Mouse (Mus musculus): ENCODE measurements at regions not wholly inside any gene's neighbourhood (a gene's known extent, or its start where the extent isn't known, plus 50 kb on each side); places are given as distances from the start of the nearest gene placed in this dataset.

GRCm38 (mm10) chr14:53901103-53901502 is 352.8 kb downstream of the Dad1 start:
- TF ChIP-seq POLR2A (IDR thresholded peaks at IDR 0.05; ENCODE audit: extremely low read depth, insufficient read depth, low read length) (no peak), CTCF (IDR thresholded peaks at IDR 0.05; ENCODE audit: extremely low read depth, insufficient read depth, low read length) (no peak)
- no peaks in the 10 kb centered on the region for H3K4me1 ChIP-seq (ENCODE audit: control insufficient read depth, insufficient read depth, low read length)

GRCm38 (mm10) chr14:53881304-53881703 is 372.6 kb downstream of the Dad1 start:
- Histone ChIP-seq H3K4me1 (ENCODE audit: control insufficient read depth, insufficient read depth, low read length) (no peaks in the 10 kb centered on the region), H3K4me3 (ENCODE audit: insufficient read depth, low read length) (no peak overlapping the region), H3K27ac (ENCODE audit: insufficient read depth, low read length) (no peak overlapping the region)
- TF ChIP-seq POLR2A (IDR thresholded peaks at IDR 0.05; ENCODE audit: extremely low read depth, insufficient read depth, low read length) (no peak), CTCF (IDR thresholded peaks at IDR 0.05; ENCODE audit: extremely low read depth, insufficient read depth, low read length) (peak; percentile 43)

More at GRCm38 (mm10) chr14:53901103-53901502, 352.8 kb downstream of the Dad1 start:
- Histone ChIP-seq H3K27ac (ENCODE audit: insufficient read depth, low read length) (no peak overlapping the region), H3K4me3 (ENCODE audit: insufficient read depth, low read length) (no peak overlapping the region)

DNA sequence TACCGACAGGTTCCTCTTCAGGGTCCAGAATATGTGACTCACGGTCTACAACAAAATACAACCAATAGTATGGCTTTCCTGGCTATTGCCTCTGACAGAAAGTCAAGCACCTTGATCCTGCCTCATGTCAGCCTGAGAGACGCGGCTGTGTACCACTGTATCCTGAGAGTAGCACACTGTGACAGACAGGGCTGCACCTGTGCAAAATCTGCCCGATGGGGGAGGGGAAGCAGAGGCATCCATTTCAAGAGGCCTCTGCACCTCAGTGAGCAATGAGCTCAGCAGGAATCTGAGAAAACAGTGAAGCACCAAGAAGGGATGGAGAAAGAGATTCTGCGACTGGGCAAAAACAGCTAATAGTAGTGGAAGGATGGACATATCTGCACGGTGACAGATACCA is 377.3 kb downstream of the Dad1 start:
- no peaks in the 10 kb centered on the region for H3K4me1 ChIP-seq (ENCODE audit: control insufficient read depth, insufficient read depth, low read length)
- no peak overlapping the region for H3K27ac ChIP-seq (ENCODE audit: insufficient read depth, low read length)
- H3K4me3 ChIP-seq (ENCODE audit: insufficient read depth, low read length) = no peak overlapping the region
- TF ChIP-seq POLR2A (IDR thresholded peaks at IDR 0.05; ENCODE audit: extremely low read depth, insufficient read depth, low read length) (no peak), CTCF (IDR thresholded peaks at IDR 0.05; ENCODE audit: extremely low read depth, insufficient read depth, low read length) (no peak)

- Histone ChIP-seq H3K4me1 (ENCODE audit: control insufficient read depth, insufficient read depth, low read length) (no peaks in the 10 kb centered on the region), H3K27ac (ENCODE audit: insufficient read depth, low read length) (no peak overlapping the region), H3K4me3 (ENCODE audit: insufficient read depth, low read length) (no peak overlapping the region)
- TF ChIP-seq POLR2A (IDR thresholded peaks at IDR 0.05; ENCODE audit: extremely low read depth, insufficient read depth, low read length) (no peak), CTCF (IDR thresholded peaks at IDR 0.05; ENCODE audit: extremely low read depth, insufficient read depth, low read length) (no peak)
These were observed 378.2 kb downstream of the Dad1 start for GRCm38 (mm10) chr14:53875736-53876135.

- Histone ChIP-seq H3K4me3 (ENCODE audit: insufficient read depth, low read length) (no peak overlapping the region), H3K4me1 (ENCODE audit: control insufficient read depth, insufficient read depth, low read length) (no peaks in the 10 kb centered on the region), H3K27ac (ENCODE audit: insufficient read depth, low read length) (no peak overlapping the region)
- TF ChIP-seq CTCF (IDR thresholded peaks at IDR 0.05; ENCODE audit: extremely low read depth, insufficient read depth, low read length) (no peak), POLR2A (IDR thresholded peaks at IDR 0.05; ENCODE audit: extremely low read depth, insufficient read depth, low read length) (no peak)
These were observed 406.9 kb downstream of the Dad1 start for GRCm38 (mm10) chr14:53847049-53847448.

DNA sequence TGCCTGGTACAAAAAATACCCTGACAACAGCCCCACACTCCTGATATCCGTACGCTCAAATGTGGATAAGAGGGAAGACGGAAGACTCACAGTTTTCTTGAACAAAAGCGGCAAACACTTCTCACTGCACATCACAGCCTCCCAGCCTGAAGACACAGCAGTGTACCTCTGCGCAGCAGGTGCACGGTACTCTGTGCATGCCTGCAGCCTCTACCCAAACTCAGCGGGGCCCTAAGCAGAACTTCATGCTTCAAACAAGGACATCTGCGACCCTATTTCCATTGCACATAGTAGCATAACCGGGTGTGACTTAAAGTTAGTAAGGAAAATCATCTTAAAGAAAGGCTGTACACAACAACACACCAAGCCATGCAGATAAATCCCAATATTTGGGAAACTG is 408.3 kb downstream of the Dad1 start:
- Histone ChIP-seq H3K4me3 (ENCODE audit: insufficient read depth, low read length) (no peak overlapping the region), H3K27ac (ENCODE audit: insufficient read depth, low read length) (no peak overlapping the region), H3K4me1 (ENCODE audit: control insufficient read depth, insufficient read depth, low read length) (no peaks in the 10 kb centered on the region)
- TF ChIP-seq POLR2A (IDR thresholded peaks at IDR 0.05; ENCODE audit: extremely low read depth, insufficient read depth, low read length) (no peak), CTCF (IDR thresholded peaks at IDR 0.05; ENCODE audit: extremely low read depth, insufficient read depth, low read length) (no peak)

- Histone ChIP-seq H3K4me3 (ENCODE audit: insufficient read depth, low read length) (no peak overlapping the region), H3K4me1 (ENCODE audit: control insufficient read depth, insufficient read depth, low read length) (no peaks in the 10 kb centered on the region), H3K27ac (ENCODE audit: insufficient read depth, low read length) (no peak overlapping the region)
- TF ChIP-seq CTCF (IDR thresholded peaks at IDR 0.05; ENCODE audit: extremely low read depth, insufficient read depth, low read length) (no peak), POLR2A (IDR thresholded peaks at IDR 0.05; ENCODE audit: extremely low read depth, insufficient read depth, low read length) (no peak)
These were observed 421.4 kb downstream of the Dad1 start for GRCm38 (mm10) chr14:53832553-53832952.

DNA sequence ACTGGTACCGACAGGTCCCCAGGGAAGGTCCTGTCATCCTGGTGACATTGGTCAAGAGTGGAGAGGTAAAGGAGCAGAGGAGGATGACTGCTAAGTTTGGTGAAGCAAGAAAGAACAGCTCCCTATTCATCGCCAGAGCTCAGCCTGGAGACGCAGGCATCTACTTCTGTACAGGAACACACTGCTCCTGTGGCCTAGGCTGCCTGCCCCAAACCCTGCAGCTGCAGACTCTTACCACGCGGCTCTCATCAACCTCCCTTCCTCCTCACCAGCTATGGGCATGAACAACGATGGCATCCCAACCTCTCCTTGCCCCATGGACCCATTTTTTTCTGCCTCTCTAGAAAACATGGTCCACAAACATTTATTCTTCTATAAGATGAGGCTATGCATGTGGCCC is 422.3 kb downstream of the Dad1 start:
- TF ChIP-seq POLR2A (IDR thresholded peaks at IDR 0.05; ENCODE audit: extremely low read depth, insufficient read depth, low read length) (no peak), CTCF (IDR thresholded peaks at IDR 0.05; ENCODE audit: extremely low read depth, insufficient read depth, low read length) (no peak)
- no peak overlapping the region for H3K4me3 ChIP-seq (ENCODE audit: insufficient read depth, low read length)
- no peak overlapping the region for H3K27ac ChIP-seq (ENCODE audit: insufficient read depth, low read length)
- no peaks in the 10 kb centered on the region for H3K4me1 ChIP-seq (ENCODE audit: control insufficient read depth, insufficient read depth, low read length)

GRCm38 (mm10) chr14:53830717-53831116 is 423.2 kb downstream of the Dad1 start:
- Histone ChIP-seq H3K4me3 (ENCODE audit: insufficient read depth, low read length) (no peak overlapping the region), H3K27ac (ENCODE audit: insufficient read depth, low read length) (no peak overlapping the region), H3K4me1 (ENCODE audit: control insufficient read depth, insufficient read depth, low read length) (no peaks in the 10 kb centered on the region)
- no peak for TF ChIP-seq POLR2A (IDR thresholded peaks at IDR 0.05; ENCODE audit: extremely low read depth, insufficient read depth, low read length)
- TF ChIP-seq CTCF (IDR thresholded peaks at IDR 0.05; ENCODE audit: extremely low read depth, insufficient read depth, low read length) = no peak

GRCm38 (mm10) chr14:53826782-53827181 is 427.1 kb downstream of the Dad1 start:
- Histone ChIP-seq H3K4me1 (ENCODE audit: control insufficient read depth, insufficient read depth, low read length) (no peaks in the 10 kb centered on the region), H3K4me3 (ENCODE audit: insufficient read depth, low read length) (no peak overlapping the region), H3K27ac (ENCODE audit: insufficient read depth, low read length) (no peak overlapping the region)
- TF ChIP-seq POLR2A (IDR thresholded peaks at IDR 0.05; ENCODE audit: extremely low read depth, insufficient read depth, low read length) (no peak), CTCF (IDR thresholded peaks at IDR 0.05; ENCODE audit: extremely low read depth, insufficient read depth, low read length) (no peak)
